Mouse (Mus musculus): ENCODE results near the gene Ntsr2.

DNA sequence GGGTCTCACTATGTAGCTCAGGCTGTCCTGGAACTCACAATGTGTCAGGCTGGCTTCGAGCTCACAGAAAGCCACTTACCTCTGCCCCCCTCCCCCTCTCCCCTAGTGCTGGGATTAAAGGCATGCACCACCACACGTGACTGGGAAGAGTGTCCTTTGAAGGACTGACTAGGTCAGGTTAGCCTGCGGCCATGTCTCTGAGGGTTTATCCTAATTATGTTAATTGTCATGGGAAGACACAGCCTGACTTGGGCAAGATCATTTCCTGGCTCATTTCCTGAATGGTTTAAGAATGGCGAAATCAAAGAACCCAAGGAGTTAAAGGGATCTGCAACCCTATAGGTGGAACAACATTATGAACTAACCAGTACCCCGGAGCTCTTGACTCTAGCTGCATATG, 41.6 kb downstream of the Ntsr2 start:
- TF ChIP-seq CTCF (IDR thresholded peaks at IDR 0.05; ENCODE audit: insufficient read depth, low read depth, low read length) (no peak), POLR2A (IDR thresholded peaks at IDR 0.05; ENCODE audit: insufficient read depth, low read depth, low read length) (no peak)
